Mouse (Mus musculus) hindbrain, embryonic 11.5 days (tissue): ENCODE measurements around the gene Cacnb4. TPM values are rescaled to one million over a fixed set of nuclear protein-coding genes. Genes with fewer than 3 reads are reported as not detected.

Experiments used
- ATAC-seq: fragments of 200-750 bp; cut with Nextera tagmentation; 2 replicates; pipeline ENCODE4 v1.8.0; 2017; ENCODE audit warnings: mild to moderate bottlenecking, moderate TSS enrichment, moderate library complexity; ENCODE audit not compliant: low FRiP score
- DNase-seq: peaks from one replicate; pipeline ENCODE4 v3.0.0-alpha.2; 2015; ENCODE audit warnings: low spot score
- H3K27ac ChIP-seq: fragments of 300-500 bp; sonication (generic); 2 replicates; pipeline ENCODE4 v1.5.1; 2014; ENCODE audit warnings: mild to moderate bottlenecking, low read depth, low read length
- H3K27me3 ChIP-seq: fragments of 300-500 bp; sonication (generic); 2 replicates; pipeline ENCODE4 v1.6.1; 2014; ENCODE audit warnings: mild to moderate bottlenecking, low read length, moderate library complexity, mixed read lengths; ENCODE audit not compliant: control insufficient read depth, insufficient read depth
- H3K36me3 ChIP-seq: fragments of 300-500 bp; sonication (generic); 2 replicates; pipeline ENCODE4 v1.6.1; 2014; ENCODE audit warnings: mild to moderate bottlenecking, low read length, moderate library complexity, mixed read lengths; ENCODE audit not compliant: control insufficient read depth, insufficient read depth
- H3K4me1 ChIP-seq: fragments of 300-500 bp; sonication (generic); replicated peaks from 2 replicates; pipeline ENCODE4 v1.6.1; 2014; ENCODE audit warnings: low read length, mixed read lengths; ENCODE audit not compliant: control insufficient read depth, insufficient read depth
- H3K4me2 ChIP-seq: fragments of 300-500 bp; sonication (generic); replicated peaks from 2 replicates; pipeline ENCODE4 v1.6.1; 2014; ENCODE audit warnings: mild to moderate bottlenecking, low read depth, low read length
- H3K4me3 ChIP-seq: fragments of 300-500 bp; sonication (generic); 2 replicates; pipeline ENCODE4 v1.5.1; 2014; ENCODE audit warnings: low read depth, low read length
- H3K9ac ChIP-seq: fragments of 300-500 bp; sonication (generic); 2 replicates; pipeline ENCODE4 v1.6.1; 2014; ENCODE audit warnings: low read depth, low read length
- H3K9me3 ChIP-seq: fragments of 300-500 bp; sonication (generic); 2 replicates; pipeline ENCODE4 v1.6.1; 2016; ENCODE audit warnings: low read length; ENCODE audit not compliant: control insufficient read depth
- WGBS: fragments of 180-500 bp; shearing (Covaris S2); extraction: QIAGEN DNeasy Blood & Tissue Kit; methylation state at CpG from one replicate; pipeline ENCODE4 v1.1.7; 2014; 5-methylcytosine and 5-hydroxymethylcytosine counted together
- polyA plus RNA-seq: library from polyadenylated mRNA; unstranded; fragments of >200 nt; fragmentation: Nextera tagmentation; extraction: Ambion mirVana; gene quantifications from 2 replicates; pipeline ENCODE4 v1.2.1, GENCODE M21; 2014

Cacnb4 gene
- polyA plus RNA-seq, 1 experiment from 2014 or later = 4.9 TPM

GRCm38 (mm10) chr2:52638226-52638625 is 38.4 kb downstream of the Cacnb4 start:
- Histone ChIP-seq H3K9ac (no peak overlapping the region), H3K36me3 (no peaks in the 10 kb centered on the region), H3K27ac (no peak overlapping the region), H3K4me1 (no peaks in the 10 kb centered on the region), H3K27me3 (no peaks in the 10 kb centered on the region), H3K9me3 (no peaks in the 10 kb centered on the region), H3K4me3 (no peak overlapping the region), H3K4me2 (no peak overlapping the region)
- WGBS = 48% methylated on average over 4 of the region's 4 CpGs
- ATAC-seq (no peak), DNase-seq (no peak)

DNA sequence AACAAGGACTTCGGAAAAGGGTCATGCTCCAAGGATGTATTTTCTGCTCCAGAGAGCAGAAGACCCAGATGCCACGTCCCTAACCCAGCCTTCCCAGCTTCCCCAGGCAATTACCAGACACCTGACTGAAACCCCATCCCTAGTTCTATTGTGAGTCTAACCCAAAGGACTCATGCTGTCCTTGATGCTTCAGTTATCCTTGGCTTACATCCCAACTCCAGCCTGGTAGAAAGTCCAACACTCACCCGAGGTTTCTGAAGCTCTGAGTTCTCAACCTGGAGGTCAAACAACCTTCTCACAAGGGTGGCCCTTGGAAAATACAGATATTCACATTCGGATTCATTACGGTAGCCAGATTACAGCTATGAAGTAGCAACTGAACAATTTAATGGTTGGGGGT is 40.6 kb downstream of the Cacnb4 start:
- H3K4me2 ChIP-seq = no peak overlapping the region
- ATAC-seq = no peak
- H3K4me1 ChIP-seq = no peaks in the 10 kb centered on the region
- H3K9me3 ChIP-seq = no peaks in the 10 kb centered on the region
- no peaks in the 10 kb centered on the region for H3K27me3 ChIP-seq
- H3K9ac ChIP-seq = no peak overlapping the region
- whole genome bisulfite sequencing = 64% methylated on average over 5 of the region's 5 CpGs
- no peak overlapping the region for H3K4me3 ChIP-seq
- no peaks in the 10 kb centered on the region for H3K36me3 ChIP-seq
- DNase-seq = no peak
- no peak overlapping the region for H3K27ac ChIP-seq

DNA sequence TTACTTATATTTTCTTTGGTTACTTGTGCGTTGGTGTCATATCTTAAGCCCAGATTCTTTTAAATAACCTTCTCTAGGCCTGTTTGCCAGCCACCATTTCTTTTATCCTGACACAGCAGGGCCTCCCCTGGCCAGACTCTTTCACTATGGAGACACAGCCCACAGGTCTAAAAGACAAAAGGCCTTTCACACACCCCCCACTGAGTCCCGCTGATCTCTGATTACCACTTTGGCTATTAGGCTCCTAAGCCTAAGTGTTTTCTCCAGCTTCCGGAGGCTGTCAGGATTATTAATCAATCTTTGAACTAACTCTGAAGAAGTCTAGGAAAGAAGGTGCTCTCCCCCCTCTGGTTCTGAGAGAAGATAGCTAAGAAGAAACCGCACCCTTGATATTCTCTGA is 41.3 kb downstream of the Cacnb4 start:
- Histone ChIP-seq H3K27ac (no peak overlapping the region), H3K4me1 (no peaks in the 10 kb centered on the region), H3K9ac (0 out of 2 replicates have a peak overlapping the region, but pooled peaks have one; percentile 15), H3K27me3 (no peaks in the 10 kb centered on the region), H3K9me3 (no peaks in the 10 kb centered on the region), H3K4me3 (no peak overlapping the region), H3K36me3 (no peaks in the 10 kb centered on the region), H3K4me2 (no peak overlapping the region)
- ATAC-seq (peak; percentile 58; the same call in 1 of the 2 replicates), DNase-seq (peak; percentile 44)
- WGBS = 6% methylated on average over 4 of the region's 4 CpGs

DNA sequence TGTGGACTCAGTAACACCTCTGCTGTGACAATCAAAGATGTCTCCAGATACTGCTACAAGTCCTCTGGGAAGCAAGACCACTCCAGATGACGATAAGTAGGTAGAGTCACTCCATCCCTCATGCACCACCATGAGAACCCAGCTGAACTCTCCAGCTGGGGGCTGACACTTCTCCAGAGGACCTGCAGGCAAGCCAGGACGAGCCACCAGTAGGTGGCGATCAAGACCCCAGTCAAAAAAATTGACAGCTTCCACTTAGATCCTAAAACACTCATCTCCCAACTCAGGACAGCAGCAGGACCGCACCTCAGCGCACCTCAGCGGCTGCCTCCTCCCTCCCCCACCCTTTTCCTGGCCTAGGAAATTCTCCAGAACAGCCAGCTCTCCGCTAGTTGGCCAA is 43.8 kb downstream of the Cacnb4 start:
- Histone ChIP-seq H3K27me3 (no peaks in the 10 kb centered on the region), H3K4me1 (no peaks in the 10 kb centered on the region), H3K27ac (no peak overlapping the region), H3K4me2 (no peak overlapping the region), H3K36me3 (no peaks in the 10 kb centered on the region), H3K9ac (no peak overlapping the region), H3K9me3 (no peaks in the 10 kb centered on the region), H3K4me3 (no peak overlapping the region)
- ATAC-seq = peak; percentile 33
- DNase-seq = peak; percentile 78
- WGBS = 13% methylated on average over 7 of the region's 7 CpGs

DNA sequence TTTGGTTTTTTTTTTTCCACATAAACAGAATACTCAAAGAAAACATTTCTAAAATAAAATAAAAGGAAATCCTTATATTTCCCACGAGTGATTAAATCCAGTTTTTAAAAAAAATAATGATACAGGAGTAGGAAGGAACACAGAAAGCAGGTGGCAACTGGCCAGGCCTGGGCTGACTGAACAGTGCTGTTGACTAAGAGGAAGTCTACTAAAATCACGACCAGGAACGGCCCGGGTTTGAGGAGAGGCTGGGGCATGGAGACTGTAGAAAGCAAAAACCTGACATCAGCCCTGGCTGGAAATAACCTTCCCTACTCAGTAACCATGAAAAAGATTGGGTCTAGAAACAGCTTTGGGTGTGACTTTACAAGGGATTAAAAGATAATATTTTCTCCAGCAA is 48.4 kb downstream of the Cacnb4 start:
- Histone ChIP-seq H3K9ac (no peak overlapping the region), H3K4me2 (no peak overlapping the region), H3K27ac (no peak overlapping the region), H3K27me3 (no peaks in the 10 kb centered on the region), H3K9me3 (no peaks in the 10 kb centered on the region), H3K4me3 (no peak overlapping the region), H3K36me3 (no peaks in the 10 kb centered on the region), H3K4me1 (no peaks in the 10 kb centered on the region)
- 88% methylated on average over 4 of the region's 4 CpGs for WGBS
- ATAC-seq = no peak
- no peak for DNase-seq

DNA sequence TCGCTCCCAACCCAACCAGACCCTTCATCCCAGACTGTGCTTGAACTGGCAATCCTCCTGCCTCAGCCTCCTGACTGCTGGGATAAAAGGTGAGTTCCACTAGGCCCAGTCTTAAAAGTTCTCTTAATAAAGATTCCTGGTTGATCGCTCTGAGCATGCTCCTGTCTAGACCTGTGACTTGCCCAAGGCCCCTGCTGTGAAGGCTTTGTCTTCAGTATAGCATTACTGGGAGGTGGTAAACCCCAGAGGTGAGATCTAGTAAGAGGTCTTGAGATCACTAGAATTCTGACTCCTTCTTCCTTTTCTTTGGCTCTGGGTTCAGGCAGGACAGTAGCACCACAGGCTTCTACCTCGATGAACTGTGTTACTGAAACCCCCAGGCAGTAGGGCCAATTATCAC is 50.4 kb downstream of the Cacnb4 start:
- no peaks in the 10 kb centered on the region for H3K36me3 ChIP-seq
- no peak overlapping the region for H3K27ac ChIP-seq
- 86% methylated on average over 3 of the region's 3 CpGs for WGBS
- H3K9ac ChIP-seq = no peak overlapping the region
- no peaks in the 10 kb centered on the region for H3K9me3 ChIP-seq
- H3K27me3 ChIP-seq = no peaks in the 10 kb centered on the region
- H3K4me3 ChIP-seq = no peak overlapping the region
- H3K4me2 ChIP-seq = no peak overlapping the region
- no peaks in the 10 kb centered on the region for H3K4me1 ChIP-seq
- DNase-seq (no peak), ATAC-seq (no peak)

DNA sequence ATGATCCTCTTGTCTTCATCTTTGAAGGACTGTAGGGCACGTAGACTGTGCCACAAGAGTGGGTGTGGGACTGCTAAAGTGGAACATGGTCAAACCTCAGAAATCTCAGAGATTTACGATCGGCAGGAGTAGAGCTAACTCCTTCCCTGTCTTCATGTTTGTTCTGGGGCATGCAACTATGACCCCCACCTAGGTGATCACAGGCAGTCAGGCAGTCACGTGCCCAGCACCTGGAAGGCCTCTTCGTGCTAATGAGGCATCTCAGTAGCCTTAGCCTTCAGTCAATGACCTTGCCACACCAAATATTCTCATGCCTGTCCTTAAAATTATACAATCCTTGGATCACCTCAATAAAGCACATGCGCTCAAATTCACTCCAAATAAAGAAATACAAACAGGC is 50.9 kb downstream of the Cacnb4 start:
- Histone ChIP-seq H3K9me3 (no peaks in the 10 kb centered on the region), H3K27me3 (no peaks in the 10 kb centered on the region), H3K27ac (no peak overlapping the region), H3K9ac (no peak overlapping the region), H3K4me2 (no peak overlapping the region), H3K36me3 (no peaks in the 10 kb centered on the region), H3K4me1 (no peaks in the 10 kb centered on the region), H3K4me3 (no peak overlapping the region)
- no peak for DNase-seq
- ATAC-seq = no peak
- 92% methylated on average over 6 of the region's 6 CpGs for WGBS

GRCm38 (mm10) chr2:52623921-52624404 is 52.7 kb downstream of the Cacnb4 start:
- Histone ChIP-seq H3K4me2 (no peak overlapping the region), H3K27me3 (no peaks in the 10 kb centered on the region), H3K4me3 (no peak overlapping the region), H3K36me3 (no peaks in the 10 kb centered on the region), H3K27ac (no peak overlapping the region), H3K4me1 (no peaks in the 10 kb centered on the region), H3K9me3 (no peaks in the 10 kb centered on the region), H3K9ac (no peak overlapping the region)
- DNase-seq = no peak
- ATAC-seq = no peak
- 62% methylated on average over 7 of the region's 7 CpGs for WGBS

GRCm38 (mm10) chr2:52623461-52623860 is 53.2 kb downstream of the Cacnb4 start:
- 51% methylated on average over 4 of the region's 4 CpGs for WGBS
- DNase-seq = no peak
- H3K4me2 ChIP-seq = no peak overlapping the region
- no peaks in the 10 kb centered on the region for H3K27me3 ChIP-seq
- ATAC-seq = no peak
- no peaks in the 10 kb centered on the region for H3K4me1 ChIP-seq
- H3K4me3 ChIP-seq = no peak overlapping the region
- no peaks in the 10 kb centered on the region for H3K9me3 ChIP-seq
- no peaks in the 10 kb centered on the region for H3K36me3 ChIP-seq
- H3K9ac ChIP-seq = no peak overlapping the region
- H3K27ac ChIP-seq = no peak overlapping the region
